Mouse (Mus musculus): ENCODE measurements around the gene Sumo1. TPM values are rescaled to one million over a fixed set of nuclear protein-coding genes. Genes with fewer than 3 reads are reported as not detected.

Sumo1 gene
- total and polyA plus RNA-seq, 3 experiments, result 129 to 131 TPM; not detected in 1

DNA sequence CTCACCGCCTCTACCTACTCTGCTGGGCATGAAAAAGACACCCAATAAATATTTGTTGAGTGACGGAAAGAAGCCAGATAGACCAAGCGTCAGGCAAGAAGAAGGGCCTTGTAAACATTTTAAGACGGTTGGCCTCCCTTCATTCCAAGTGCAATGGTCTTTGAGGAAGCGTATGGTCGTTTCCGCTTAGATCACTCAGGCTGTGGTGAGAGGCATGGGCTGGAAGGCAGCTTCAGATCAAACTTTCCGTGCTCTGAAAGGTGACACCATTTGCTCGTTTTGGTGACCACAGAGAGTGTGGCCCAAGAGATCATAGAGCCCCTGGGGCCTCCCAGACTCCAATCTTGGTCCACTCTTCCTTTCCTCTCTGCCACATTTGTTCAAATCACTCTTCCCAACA is 75.0 kb downstream of the Sumo1 start:
- DNase-seq (ENCODE audit: low read depth, low spot score), result no peak
- H3K79me2 ChIP-seq (ENCODE audit: control insufficient read depth, insufficient read depth, low read length, poor library complexity), result no peaks in the 10 kb centered on the region
- H3K27me3 ChIP-seq (ENCODE audit: control insufficient read depth in 1 of 2, insufficient read depth in 2 of 2, low read length in 2 of 2), result peaks cover 15 to 22% of the 10 kb centered on the region in 2 experiments
- H3K9ac ChIP-seq (ENCODE audit: control insufficient read depth, low read depth, low read length, poor library complexity, severe bottlenecking), result no peak overlapping the region
- no peaks in the 10 kb centered on the region for H3K4me1 ChIP-seq (ENCODE audit: control insufficient read depth in 1 of 2, insufficient read depth in 2 of 2, low read length in 2 of 2)
- H3K9me3 ChIP-seq (replicated peaks; ENCODE audit: insufficient read depth, low read length), result no peaks in the 10 kb centered on the region
- H3K27ac ChIP-seq (ENCODE audit: control insufficient read depth, low read depth, low read length), result no peak overlapping the region
- H3K4me3 ChIP-seq (ENCODE audit: control insufficient read depth in 1 of 2, insufficient read depth in 1 of 2, low read depth in 2 of 2, low read length in 2 of 2), result no peak overlapping the region
- TF ChIP-seq ZNF384 (IDR thresholded peaks at IDR 0.05; ENCODE audit: low read depth, low read length), result no peak
- TF ChIP-seq UBTF (IDR thresholded peaks at IDR 0.05; ENCODE audit: borderline replicate concordance, insufficient read depth, low read depth, low read length), result no peak
- TF ChIP-seq SIN3A (IDR thresholded peaks at IDR 0.05; ENCODE audit: low read length), result no peak
- no peak for TF ChIP-seq POLR2AphosphoS2 (IDR thresholded peaks at IDR 0.05; ENCODE audit: low read length)
- TF ChIP-seq ZMIZ1 (IDR thresholded peaks at IDR 0.05; ENCODE audit: low read depth, low read length), result no peak
- no peak for TF ChIP-seq USF1 (IDR thresholded peaks at IDR 0.05; ENCODE audit: low read depth, low read length)
- TF ChIP-seq MAZ (IDR thresholded peaks at IDR 0.05; ENCODE audit: low read depth, low read length), result no peak
- TF ChIP-seq TBP (IDR thresholded peaks at IDR 0.05; ENCODE audit: low read depth, low read length), result no peak
- TF ChIP-seq GABPA (IDR thresholded peaks at IDR 0.05; ENCODE audit: low read depth, low read length), result no peak
- no peak for TF ChIP-seq NELFE (IDR thresholded peaks at IDR 0.05; ENCODE audit: low read depth, low read length)
- TF ChIP-seq ZKSCAN1 (IDR thresholded peaks at IDR 0.05; ENCODE audit: low read depth, low read length), result no peak
- no peak for TF ChIP-seq MEF2A (IDR thresholded peaks at IDR 0.05; ENCODE audit: extremely low read depth, insufficient replicate concordance, low read depth, low read length, poor library complexity, severe bottlenecking)
- TF ChIP-seq BHLHE40 (IDR thresholded peaks at IDR 0.05; ENCODE audit: borderline replicate concordance, low read depth, low read length), result no peak
- TF ChIP-seq ELF1 (IDR thresholded peaks at IDR 0.05; ENCODE audit: low read depth, low read length), result no peak
- no peak for TF ChIP-seq MYB (IDR thresholded peaks at IDR 0.05; ENCODE audit: low read depth, low read length)
- TF ChIP-seq CTCF (IDR thresholded peaks at IDR 0.05 in 2 of 3, conservative IDR thresholded peaks at IDR 0.05 in 1 of 3; ENCODE audit: control insufficient read depth in 1 of 3, insufficient read depth in 1 of 3, low read depth in 2 of 3, low read length in 3 of 3, poor library complexity in 1 of 3, severe bottlenecking in 1 of 3), result no peak
- no peak for TF ChIP-seq TAL1 (IDR thresholded peaks at IDR 0.05; ENCODE audit: low read length)
- TF ChIP-seq MAFK (IDR thresholded peaks at IDR 0.05; ENCODE audit: borderline replicate concordance, low read depth, low read length), result no peak
- TF ChIP-seq E2F4 (IDR thresholded peaks at IDR 0.05; ENCODE audit: borderline replicate concordance, low read depth, low read length), result no peak
- no peaks in the 10 kb centered on the region for H3K36me3 ChIP-seq (ENCODE audit: control insufficient read depth in 1 of 2, insufficient read depth in 2 of 2, low read length in 2 of 2)

DNA sequence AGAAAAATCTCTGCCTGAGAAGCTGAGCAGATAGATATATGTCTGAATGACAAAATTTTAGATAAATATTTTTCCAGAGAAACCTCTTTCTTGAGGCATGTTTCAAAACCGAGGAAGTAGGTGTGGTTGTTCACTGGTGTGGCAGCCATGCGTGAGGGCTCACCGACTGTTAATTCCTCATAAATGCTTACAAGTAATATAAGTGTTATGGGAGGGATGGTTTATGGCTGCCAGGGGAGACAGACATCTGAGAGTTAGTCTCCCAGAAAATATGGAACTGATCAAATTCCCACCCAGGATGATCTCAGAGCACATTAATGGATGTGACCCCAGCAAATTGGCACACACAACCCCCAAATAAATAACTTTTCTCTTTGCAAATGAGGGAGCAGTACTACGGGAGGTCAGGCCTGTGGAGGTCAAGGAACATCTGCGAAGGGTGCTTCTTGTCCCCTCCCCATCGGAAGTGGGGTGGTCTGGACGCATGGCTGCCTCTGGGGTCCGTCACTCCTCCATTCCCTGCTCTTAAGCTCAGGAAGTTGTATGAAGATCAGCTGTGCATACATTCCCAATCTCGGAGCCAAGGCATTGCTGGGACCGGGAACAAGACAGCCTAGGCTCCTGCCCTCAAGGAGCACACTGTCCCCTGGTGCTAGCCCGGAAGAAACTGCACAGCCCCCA is 75.9 kb downstream of the Sumo1 start:
- H3K27ac ChIP-seq (ENCODE audit: control insufficient read depth, low read depth, low read length), result no peak overlapping the region

More for the DNA sequence above, 75.9 kb downstream of the Sumo1 start:
- Histone ChIP-seq H3K9me3 (replicated peaks; ENCODE audit: insufficient read depth, low read length) (no peaks in the 10 kb centered on the region), H3K27me3 (ENCODE audit: control insufficient read depth in 1 of 2, insufficient read depth in 2 of 2, low read length in 2 of 2) (peaks cover 15 to 22% of the 10 kb centered on the region in 2 experiments), H3K4me1 (ENCODE audit: control insufficient read depth in 1 of 2, insufficient read depth in 2 of 2, low read length in 2 of 2) (no peaks in the 10 kb centered on the region), H3K9ac (ENCODE audit: control insufficient read depth, low read depth, low read length, poor library complexity, severe bottlenecking) (no peak overlapping the region), H3K79me2 (ENCODE audit: control insufficient read depth, insufficient read depth, low read length, poor library complexity) (no peaks in the 10 kb centered on the region), H3K36me3 (ENCODE audit: control insufficient read depth in 1 of 2, insufficient read depth in 2 of 2, low read length in 2 of 2) (no peaks in the 10 kb centered on the region), H3K4me3 (ENCODE audit: control insufficient read depth in 1 of 2, insufficient read depth in 1 of 2, low read depth in 2 of 2, low read length in 2 of 2) (no peak overlapping the region)
- no peak for DNase-seq (ENCODE audit: low read depth, low spot score)
- TF ChIP-seq ETS1 (IDR thresholded peaks at IDR 0.05; ENCODE audit: low read depth, low read length), result no peak
- TF ChIP-seq BHLHE40 (IDR thresholded peaks at IDR 0.05; ENCODE audit: borderline replicate concordance, low read depth, low read length), result no peak
- TF ChIP-seq POLR2AphosphoS2 (IDR thresholded peaks at IDR 0.05; ENCODE audit: low read length), result no peak
- no peak for TF ChIP-seq GABPA (IDR thresholded peaks at IDR 0.05; ENCODE audit: low read depth, low read length)
- no peak for TF ChIP-seq HCFC1 (IDR thresholded peaks at IDR 0.05; ENCODE audit: low read depth, low read length)
- TF ChIP-seq KAT2A (conservative IDR thresholded peaks at IDR 0.05; ENCODE audit: low read depth, low read length), result no peak
- TF ChIP-seq JUND (IDR thresholded peaks at IDR 0.05; ENCODE audit: low read depth, low read length), result no peak
- no peak for TF ChIP-seq E2F4 (IDR thresholded peaks at IDR 0.05; ENCODE audit: borderline replicate concordance, low read depth, low read length)
- TF ChIP-seq TAL1 (IDR thresholded peaks at IDR 0.05; ENCODE audit: low read length), result no peak
- no peak for TF ChIP-seq EP300 (IDR thresholded peaks at IDR 0.05; ENCODE audit: low read depth in 1 of 2, low read length in 2 of 2)
- no peak for TF ChIP-seq ELF1 (IDR thresholded peaks at IDR 0.05; ENCODE audit: low read depth, low read length)
- TF ChIP-seq MAFK (IDR thresholded peaks at IDR 0.05; ENCODE audit: borderline replicate concordance, low read depth, low read length), result no peak
- no peak for TF ChIP-seq MEF2A (IDR thresholded peaks at IDR 0.05; ENCODE audit: extremely low read depth, insufficient replicate concordance, low read depth, low read length, poor library complexity, severe bottlenecking)
- no peak for TF ChIP-seq RAD21 (IDR thresholded peaks at IDR 0.05; ENCODE audit: low read depth, low read length)
- no peak for TF ChIP-seq MAZ (IDR thresholded peaks at IDR 0.05; ENCODE audit: low read depth, low read length)
- no peak for TF ChIP-seq POLR2AphosphoS5 (IDR thresholded peaks at IDR 0.05; ENCODE audit: borderline replicate concordance, low read depth, low read length)
- no peak for TF ChIP-seq POLR2A (IDR thresholded peaks at IDR 0.05; ENCODE audit: control insufficient read depth in 1 of 2, insufficient read depth in 1 of 2, low read depth in 1 of 2, low read length in 2 of 2, poor library complexity in 1 of 2)
